Mouse (Mus musculus): ENCODE measurements around the gene Trim61. TPM values are rescaled to one million over a fixed set of nuclear protein-coding genes. Genes with fewer than 3 reads are reported as not detected.
"Not testable (repeated sequence)": the region's sequence is repeated elsewhere in the genome, so short reads cannot be mapped to it uniquely, and the experiment has no call there.

Gene Trim61
- not detected for total RNA-seq (2021)
- long read RNA-seq, experiment 1 = 0 reads
- long read RNA-seq, experiment 2 = 0 reads

DNA sequence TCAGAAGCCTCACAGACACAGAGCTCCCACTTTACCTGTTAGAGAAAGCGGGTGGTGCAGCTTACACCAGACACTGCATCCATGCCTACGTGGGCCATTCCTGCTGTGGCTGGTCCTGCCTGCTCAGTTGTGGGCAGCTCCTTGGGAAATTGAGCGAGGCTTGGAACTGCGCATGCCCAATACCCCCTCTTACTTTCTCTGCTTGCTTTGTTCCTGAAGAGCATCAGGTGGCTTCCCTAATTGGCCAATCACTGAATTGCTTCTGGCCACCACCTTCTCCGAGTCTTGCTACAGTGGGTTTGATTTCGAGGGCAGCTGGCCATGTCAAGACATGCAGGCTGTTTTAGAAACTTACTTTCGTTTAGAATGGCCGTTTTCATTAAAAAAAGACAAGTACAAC lies at the start of gene Trim61, which contains the start of gene Trim60:
Gene Trim61 (minus strand): TSS at position 101 of the 400 bp plus-strand sequence.
Gene Trim60 (minus strand): TSS at position 162 of the 400 bp plus-strand sequence.
- DNase-seq = no peak

DNA sequence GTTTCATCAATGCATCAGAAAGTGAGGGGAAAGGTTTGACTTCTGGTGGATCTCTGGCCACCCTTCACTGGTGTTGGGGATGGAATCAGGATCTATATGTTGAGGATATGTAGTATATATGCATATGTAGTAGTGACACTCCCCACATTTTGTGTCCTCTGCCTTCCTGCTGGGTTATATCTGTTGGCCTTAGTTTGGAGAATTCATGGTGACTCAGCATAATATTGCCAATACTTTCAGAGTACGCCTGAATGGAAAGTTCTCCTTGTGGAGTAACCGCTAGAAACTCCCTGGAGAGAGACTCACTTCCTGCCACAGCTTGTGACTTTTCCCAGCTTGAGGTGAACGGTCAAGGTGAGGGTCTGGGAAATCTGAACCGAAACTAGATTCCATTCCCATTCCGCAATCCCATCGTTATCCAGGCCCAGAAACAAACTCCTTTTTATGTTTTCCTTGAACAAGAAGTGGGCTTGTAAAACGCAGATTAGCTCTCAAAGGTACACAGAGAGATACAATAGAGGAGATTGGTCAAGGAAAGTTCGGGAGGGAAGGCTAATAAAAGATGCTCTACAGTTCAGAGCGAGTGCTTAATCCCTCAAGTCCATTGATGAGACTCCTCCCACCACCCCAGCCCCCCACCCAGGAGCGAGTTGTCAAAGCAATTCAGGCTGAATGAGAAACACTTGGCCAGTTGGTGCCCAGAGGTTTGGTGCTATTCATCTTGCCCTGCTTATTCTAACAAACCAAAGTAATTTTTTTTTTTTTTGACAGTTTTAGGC lies 49.6 kb upstream of the Trim61 start:
- no peak for DNase-seq

DNA sequence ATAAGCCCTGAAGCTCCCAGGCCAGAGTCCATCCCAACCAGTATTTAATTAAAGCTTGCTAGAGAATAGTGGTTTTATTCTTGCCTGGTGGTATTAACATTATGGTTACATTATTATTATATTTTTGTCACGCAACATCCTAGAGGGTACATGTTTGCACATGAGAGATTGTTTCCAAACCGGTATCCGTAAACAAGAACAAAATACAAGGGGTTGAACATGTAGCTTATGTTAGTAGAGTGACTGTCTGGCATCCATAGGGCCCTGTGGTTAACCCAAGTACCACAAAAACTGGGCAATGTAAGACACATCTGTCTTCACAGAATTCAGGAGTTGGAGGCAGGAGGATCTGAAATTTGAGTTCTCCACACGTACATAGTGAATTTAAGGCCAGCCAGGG lies 48.7 kb upstream of the Trim61 start:
- DNase-seq = no peak

DNA sequence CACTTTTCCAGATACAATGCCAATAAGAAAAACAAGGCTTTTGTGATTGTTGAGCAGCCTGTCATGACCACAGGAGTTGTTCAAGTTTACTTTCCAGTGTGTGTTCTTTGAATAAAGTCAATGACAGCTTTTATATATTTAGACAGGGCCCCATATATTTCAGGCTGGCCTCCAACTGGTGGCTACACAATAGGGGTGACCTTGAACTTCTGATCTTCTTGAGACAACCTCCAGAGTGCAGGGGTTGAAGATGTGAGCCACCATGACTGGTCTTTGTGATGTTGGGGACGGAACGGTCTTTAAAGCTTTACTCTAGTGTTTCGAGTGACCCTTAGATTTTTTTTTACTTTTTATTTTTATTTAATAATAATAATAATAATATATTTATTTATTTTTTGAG lies 47.3 kb upstream of the Trim61 start:
- no peak for DNase-seq

DNA sequence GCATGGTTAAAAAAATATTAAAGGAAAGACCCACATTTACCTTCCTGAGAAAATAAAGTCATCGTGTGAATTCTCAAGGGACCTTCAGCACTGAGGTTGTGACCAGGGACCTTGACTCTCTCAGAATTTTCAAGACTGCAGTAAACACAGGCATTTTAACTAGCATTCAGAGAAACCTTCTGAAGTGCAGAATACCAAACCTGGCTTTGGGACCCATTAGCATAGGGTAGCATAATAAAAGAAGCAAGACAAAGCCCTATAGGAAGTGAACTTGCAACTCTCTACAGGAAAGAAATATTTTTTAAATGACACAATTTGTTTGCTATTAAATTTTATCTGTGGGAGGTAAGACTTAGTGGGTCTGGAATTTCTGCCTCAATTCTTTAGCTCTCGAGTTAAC lies 45.7 kb upstream of the Trim61 start:
- no peak for DNase-seq

DNA sequence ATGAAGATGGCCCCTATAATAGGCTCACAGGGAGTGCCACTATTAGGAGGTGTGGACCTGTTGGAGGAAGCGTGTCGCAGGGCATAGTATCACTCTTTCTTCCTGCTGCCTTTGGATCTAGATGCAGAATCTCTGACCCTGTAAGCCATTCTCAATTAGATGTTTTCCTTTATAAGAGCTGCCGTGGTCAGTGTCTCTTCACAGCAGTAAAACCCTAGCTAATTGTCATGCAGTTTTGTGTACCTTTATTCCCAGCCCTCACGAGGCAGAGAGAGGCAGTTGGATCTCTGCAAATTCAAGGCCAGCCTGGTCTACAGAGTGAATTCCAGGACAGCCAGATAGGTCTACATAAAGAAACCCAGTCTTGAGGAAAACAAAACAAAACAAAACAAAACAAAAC lies 43.9 kb upstream of the Trim61 start:
- no peak for DNase-seq

DNA sequence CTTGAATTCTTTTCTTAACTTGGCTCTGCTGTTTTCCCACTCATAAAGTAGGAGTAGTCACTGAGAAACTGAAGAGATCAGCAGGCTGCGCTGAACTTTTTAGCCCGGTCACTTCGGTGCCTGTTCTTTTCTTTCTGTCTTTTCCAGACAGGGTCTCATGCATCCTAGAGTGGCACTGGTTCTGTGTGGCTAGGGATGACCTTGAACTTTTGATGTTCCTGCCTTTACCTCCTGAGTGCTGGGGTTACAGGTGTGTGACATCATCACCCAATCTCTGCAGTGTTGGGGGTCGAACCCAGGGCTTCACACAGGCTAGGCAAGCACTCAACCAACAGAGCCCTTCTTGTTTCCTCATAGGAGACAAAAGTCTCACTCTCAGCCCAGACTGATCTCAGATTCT lies 38.4 kb upstream of the Trim61 start:
- DNase-seq = no peak

DNA sequence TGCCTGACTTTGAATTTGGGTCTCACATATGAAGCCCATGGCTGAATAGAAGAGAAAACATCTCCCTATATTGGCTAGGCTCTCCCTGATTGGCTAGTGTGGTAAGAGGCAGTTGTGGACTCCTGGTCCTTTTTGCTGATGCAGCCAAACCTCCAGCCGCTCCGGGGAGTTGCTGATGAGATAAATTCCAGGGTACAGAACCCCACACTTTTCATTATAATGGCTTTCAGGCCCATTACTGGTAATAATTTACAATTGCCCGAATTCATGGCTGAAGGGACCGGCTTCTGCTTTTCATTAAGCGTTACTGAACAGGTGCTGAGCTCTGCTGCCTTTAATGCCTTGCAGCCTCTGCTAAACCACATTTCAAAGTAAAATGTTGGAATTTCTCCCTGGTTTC lies 35.6 kb upstream of the Trim61 start:
- no peak for DNase-seq

DNA sequence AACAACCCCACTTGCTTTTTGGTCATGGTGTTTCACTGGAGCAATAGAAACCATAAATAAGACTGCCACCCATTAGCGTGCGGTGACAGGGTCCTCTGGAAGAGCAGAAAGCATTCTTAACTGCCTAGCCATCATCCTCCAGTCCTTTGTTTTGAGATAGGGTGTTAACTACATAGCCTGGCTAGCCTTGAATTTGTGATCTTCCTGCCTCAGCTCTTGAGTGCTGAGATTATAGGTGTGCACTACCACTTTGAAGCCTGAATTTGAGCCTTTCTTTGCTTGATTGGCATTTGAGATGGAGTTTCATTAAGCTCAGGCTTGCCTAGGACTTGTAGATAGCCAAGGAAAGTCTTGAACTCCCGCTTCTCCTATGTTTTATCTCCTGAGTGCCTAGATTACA lies 35.2 kb upstream of the Trim61 start:
- DNase-seq = no peak

DNA sequence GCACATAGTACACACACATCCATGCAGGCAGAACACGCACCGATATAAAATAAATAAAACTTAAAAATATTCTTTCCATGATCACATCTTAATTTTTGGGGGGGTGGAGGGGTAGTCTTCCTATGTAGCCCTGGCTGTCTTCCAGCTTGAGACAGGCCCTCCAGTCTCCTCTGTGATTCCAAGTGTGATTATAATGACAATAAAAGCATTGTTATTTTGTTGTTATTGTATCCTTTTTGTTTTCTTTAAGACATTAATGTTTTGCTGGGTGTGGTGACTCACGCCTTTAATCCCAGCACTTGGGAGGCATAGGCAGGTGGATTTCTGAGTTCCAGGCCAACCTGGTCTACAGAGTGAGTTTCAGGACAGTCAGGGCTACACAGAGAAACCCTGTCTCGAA lies 29.5 kb upstream of the Trim61 start:
- DNase-seq = no peak

DNA sequence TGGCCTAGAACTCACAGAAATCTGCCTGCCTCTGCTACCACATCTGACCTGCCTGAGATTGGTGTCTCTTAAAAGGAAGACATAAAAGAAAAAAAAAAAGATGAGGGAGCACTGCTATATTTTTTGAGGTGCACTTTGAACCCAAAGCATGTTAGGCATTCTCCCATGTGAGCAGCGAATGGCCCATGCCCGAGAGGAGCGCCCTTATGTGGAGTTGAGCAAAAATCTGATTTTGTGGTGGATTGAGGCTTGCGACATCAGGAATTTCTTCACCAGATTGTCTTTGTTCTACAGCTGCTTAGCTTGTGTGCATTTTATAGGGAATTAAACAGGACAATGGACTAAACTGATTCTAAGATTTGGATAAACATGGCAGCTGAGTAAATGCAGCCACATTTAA lies 28.9 kb upstream of the Trim61 start:
- DNase-seq = no peak

DNA sequence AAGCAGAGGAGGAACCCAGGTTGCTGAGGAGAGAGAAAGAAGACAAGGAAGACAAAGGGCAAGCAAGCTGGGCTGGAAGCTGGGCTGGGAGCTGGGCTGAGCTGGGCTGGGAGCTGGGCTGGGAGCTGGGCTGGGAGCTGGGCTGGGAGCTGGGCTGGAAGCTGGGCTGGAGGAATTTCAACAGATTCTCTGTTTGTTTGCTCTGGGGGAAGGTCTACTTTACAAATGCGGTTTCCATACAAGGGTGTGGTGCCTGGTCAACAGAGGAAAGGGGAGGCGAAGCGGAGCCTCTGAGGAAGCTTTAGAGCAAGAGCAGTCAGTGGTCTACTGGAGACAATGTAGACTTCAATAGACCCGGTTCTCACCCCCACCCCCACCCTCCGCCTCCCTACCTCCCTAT lies 28.2 kb upstream of the Trim61 start:
- peak; percentile 11 for DNase-seq

DNA sequence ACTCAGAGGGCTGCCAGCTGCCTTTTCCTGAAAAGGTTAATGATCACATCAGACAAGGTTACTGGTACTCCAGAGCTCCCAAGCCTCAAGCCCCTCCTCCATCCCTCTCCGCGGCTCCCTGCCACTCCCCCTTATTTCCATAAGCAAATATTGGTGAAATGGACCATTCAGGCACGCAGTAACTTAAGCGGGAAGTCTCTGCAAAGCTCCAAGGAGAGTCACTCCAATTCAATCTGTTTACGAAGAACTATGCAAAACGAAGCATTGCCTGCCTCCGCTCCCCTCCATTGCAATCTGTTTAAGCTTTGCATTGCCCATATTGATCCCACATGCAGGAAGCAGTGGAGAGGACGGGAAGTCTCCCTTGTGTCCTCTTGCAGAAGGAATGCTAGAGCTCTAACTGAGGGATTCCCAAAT lies 18.8 kb upstream of the Trim61 start, which contains the start of gene Apela:
Gene Apela (minus strand): TSS at position 220 of the 417 bp plus-strand sequence.
- no peak for DNase-seq

DNA sequence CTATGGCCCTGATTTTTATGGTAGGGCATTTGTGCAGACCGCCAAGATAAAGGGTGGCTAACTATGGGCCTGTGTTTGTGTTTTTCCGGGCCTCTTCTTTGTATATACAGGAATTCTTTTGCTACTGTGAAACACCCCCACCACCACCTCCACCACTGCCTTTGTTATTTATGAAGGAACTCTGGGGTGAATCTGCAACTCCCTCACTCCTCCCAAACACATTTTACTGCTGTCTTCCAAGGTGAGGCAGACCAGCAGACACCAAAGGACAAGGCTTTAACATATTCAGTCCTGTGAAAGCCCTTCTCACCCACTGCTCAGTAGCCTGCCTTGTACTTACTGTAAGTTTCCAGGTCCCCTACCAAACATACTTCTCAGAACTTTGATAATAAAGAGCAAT lies 15.8 kb upstream of the Trim61 start:
- DNase-seq = no peak

DNA sequence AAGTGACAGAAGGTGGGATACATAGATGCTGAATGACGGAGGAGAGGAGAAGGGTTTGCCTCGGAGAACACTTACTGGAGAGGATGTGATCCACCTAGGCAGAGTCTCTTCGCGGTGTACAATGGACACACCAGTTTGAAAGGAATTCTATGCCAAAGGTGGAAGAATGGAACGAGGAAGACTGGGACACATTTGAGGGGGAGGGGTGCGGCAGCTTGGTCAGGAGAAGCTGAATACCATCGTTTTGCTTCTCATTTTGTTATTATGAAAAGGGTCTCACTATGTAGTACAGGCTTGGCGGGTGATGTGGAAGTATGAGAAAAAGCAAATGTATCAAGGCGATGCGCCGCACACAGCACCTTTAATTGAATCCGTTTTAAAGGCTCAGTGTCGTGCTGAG lies 14.7 kb upstream of the Trim61 start:
- no peak for DNase-seq

DNA sequence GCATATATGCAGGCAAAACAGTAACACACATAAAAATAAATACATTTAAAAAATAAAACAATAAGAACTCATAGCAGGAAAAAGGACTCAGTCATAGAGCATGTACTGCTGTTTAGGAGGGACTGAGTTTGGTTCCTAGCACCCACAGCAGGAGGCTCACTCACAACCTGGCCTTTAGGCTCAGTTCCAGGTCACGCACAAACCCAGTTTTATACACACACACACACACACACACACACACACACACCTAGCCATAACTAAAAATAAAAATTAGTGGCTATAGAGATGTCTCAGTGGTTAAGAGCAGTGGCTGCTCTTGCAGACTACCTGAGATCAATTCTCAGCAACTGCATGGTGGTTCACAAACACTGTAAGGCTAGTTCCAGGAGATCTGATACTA lies 13.8 kb upstream of the Trim61 start:
- DNase-seq = no peak

DNA sequence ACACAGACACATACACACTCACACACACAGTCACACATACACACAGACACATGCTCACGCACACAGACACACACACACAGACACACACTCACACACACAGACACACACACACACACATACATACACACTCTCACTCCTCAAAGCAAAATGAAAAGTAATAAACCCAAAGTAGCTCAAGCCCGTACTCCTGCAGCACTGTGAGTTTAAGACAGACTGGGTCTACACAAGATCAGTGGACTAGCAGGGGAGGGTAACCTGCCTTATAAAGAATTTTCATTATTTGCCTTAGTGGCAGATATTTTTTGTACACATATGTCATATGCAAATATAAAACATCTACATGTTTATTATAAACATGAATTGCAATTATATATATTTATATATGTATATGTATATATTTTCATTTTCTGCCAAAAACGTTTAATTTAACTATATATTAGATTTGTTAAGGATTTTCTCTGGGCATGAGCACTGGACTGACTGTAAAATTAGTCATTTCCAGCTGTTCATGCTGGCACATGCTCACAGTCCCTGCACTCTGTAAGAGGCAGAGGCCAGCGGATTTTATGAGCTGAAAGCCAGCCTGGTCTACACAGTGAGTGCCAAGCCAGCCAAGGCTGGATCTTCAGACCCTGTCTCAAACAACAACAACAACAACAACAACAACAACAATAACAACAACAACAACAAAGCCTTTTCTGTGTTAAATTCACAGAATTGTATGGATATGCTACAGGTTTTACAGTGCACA lies 12.6 kb upstream of the Trim61 start:
- DNase-seq = no peak

DNA sequence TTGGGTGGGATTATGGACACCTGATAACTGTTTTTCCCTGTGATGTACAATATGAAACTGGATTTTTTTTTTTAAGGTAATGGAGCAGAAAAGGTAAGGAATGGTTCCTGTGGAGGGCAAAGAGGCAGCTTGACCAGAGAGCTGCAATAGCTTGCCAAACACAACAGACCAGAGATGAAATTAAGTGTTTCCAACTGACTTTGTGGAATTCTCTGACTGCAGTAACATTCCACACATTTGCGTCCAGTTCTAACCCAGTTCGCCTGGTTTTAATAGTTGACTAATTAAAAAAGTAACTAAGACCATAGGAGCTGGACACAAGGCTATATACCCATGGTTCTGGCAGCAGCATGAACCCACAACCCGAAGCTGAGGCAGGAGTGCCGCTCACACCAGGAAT lies 11.5 kb upstream of the Trim61 start:
- no peak for DNase-seq

DNA sequence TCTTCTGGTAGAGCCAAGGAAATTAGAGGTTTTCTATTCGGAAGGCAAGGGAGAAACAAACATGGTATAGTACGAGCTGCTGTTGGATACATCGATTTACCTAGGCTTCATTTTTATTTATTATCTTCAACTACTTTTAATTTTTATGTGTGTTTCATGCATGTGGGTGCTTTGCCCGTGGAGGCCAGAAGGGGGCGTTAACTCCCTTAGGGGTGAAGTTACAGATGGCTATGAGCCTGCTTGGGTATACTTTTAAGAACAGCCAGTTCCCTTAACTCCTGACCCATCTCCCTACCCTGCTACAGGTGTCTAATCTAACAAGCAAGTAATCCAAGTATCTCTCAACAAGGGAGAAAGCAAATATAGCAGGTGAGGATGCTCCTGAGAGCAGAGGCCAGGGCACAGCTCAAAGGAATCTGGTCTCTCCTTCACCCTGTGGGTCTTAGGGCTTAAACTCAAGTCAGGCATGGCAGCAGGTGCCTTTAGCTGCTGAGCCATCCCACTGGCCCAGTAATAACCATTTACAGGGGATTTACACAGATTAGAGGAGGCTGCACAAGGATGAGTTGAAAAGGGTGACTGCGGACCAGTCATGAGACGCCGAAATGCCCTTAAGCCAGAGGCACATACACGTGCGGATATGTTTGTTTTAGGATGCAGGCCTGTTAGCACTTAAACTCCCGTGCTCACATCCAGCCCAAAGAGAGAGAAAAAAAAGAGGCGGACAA lies 10.8 kb upstream of the Trim61 start:
- DNase-seq = no peak

DNA sequence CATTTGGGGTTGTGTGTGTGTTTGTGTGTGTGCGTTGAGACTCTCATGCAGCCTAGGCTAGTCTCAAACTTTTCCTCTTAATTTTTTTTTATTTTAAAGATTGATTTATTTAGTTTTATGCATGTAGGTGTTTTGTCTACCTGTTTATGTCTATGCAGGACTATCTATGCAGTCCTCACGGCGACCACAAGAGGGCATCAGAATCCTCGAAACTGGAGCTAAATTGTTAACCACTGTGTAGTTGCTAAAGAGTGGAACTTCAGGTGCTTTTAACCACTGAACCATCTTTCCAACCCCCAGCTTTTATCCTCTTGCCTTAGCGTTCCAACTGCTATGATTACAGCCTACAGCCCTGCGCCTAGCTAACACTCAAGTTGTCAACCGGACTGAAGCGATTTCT lies 4.2 kb upstream of the Trim61 start:
- DNase-seq = peak; percentile 58

DNA sequence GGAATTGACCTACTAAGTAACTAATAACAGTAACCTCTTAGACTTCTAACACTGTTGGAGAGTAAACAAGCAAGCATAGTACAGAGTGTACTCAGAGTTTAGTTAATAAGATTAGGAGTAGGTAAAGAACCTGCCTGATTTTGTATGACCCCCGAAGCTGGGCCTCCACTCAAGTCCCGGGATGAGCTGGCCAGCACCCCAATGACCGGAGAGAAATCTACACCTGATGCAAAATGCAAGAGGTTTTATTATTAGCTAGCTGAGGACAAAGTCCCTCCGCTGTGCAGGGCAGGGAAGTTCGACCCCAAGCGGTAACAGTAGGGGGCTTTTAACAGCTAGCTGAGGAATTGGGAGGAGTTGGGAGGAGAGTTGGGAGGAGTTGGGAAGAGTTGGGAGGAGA lies 10.7 kb downstream of the Trim61 start:
- not testable (repeated sequence) for DNase-seq

DNA sequence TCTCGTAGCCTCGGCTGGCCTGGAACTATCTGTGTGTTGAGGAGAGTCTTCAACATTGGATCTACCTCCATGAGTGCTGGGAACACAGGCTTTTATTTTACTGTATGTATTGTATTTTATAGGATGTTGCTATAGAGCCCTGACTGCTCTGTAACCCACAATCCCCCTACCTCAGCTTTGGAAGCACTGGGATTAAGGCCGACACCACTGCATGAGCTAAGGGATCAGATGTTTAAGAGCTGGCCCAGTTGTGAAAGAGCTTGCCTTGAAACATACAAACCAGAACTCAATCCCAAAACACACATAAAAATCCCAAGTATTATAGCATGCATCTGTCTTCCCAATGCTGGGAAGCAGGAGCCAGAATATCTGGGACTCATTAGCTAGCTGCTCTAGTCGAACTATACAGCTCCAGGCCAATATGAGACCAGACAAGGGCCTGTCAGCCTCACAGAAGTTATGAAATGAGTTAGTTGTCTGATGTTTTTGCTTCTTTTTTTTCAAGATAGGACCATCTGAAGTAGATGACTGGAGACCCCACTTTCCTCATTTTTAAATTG lies 19.4 kb downstream of the Trim61 start:
- DNase-seq = no peak

DNA sequence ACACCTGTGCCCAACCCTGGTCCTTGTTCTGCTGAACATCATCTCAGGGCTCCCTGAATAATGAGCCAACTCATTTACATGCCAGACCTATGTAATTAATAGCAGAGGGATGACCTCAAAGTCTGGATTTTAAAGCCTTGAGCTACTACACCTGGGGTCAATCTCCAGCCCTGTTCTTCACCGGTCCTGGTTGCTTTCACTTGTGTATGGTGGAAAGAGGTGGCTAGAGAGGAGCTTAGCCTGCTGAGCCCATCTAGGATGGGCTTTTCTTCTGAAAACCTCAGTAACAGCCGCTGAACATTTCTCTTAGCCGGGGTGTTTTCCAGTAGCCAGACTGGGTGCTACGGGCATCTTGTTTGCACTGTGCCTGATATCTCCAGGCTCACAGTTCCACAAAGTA lies 30.6 kb downstream of the Trim61 start, which contains the start of gene Trim75:
Gene Trim75 (minus strand): TSS at position 101 of the 400 bp plus-strand sequence.
- no peak for DNase-seq

All from gastrocnemius, postnatal 10 days (tissue).